Mouse (Mus musculus) neural tube, embryonic 15.5 days (tissue): Measurements from ENCODE around the gene Iffo1. TPM values are rescaled to one million over a fixed set of nuclear protein-coding genes. Genes with fewer than 3 reads are reported as not detected.
A peak's percentile ranks its signal among the peaks of the same experiment; 100 is the strongest.

Experiments
- ATAC-seq: fragments of 200-750 bp; cut with Nextera tagmentation; 2 replicates; pipeline ENCODE4 v1.8.0; 2017; ENCODE audit warnings: mild to moderate bottlenecking, moderate TSS enrichment, moderate library complexity; ENCODE audit not compliant: low FRiP score
- H3K27ac ChIP-seq: fragments of 300-500 bp; sonication (generic); replicated peaks from 2 replicates; pipeline ENCODE4 v1.5.1; 2015; ENCODE audit warnings: mild to moderate bottlenecking, inconsistent platforms
- H3K27me3 ChIP-seq: fragments of 300-500 bp; sonication (generic); replicated peaks from 2 replicates; pipeline ENCODE4 v1.6.1; 2015; ENCODE audit warnings: inconsistent platforms
- H3K36me3 ChIP-seq: fragments of 300-500 bp; sonication (generic); 2 replicates; pipeline ENCODE4 v1.6.1; 2015; ENCODE audit warnings: inconsistent platforms
- H3K4me1 ChIP-seq: fragments of 300-500 bp; sonication (generic); 2 replicates; pipeline ENCODE4 v1.6.1; 2015; ENCODE audit warnings: inconsistent platforms
- H3K4me2 ChIP-seq: fragments of 300-500 bp; sonication (generic); 2 replicates; pipeline ENCODE4 v1.6.1; 2015; ENCODE audit warnings: inconsistent platforms, mild to moderate bottlenecking, moderate library complexity
- H3K4me3 ChIP-seq: fragments of 300-500 bp; sonication (generic); replicated peaks from 2 replicates; pipeline ENCODE4 v1.5.1; 2015; ENCODE audit warnings: mild to moderate bottlenecking, inconsistent platforms
- H3K9ac ChIP-seq: fragments of 300-500 bp; sonication (generic); replicated peaks from 2 replicates; pipeline ENCODE4 v1.6.1; 2015; ENCODE audit warnings: mild to moderate bottlenecking, inconsistent platforms
- H3K9me3 ChIP-seq: fragments of 300-500 bp; sonication (generic); replicated peaks from 2 replicates; pipeline ENCODE4 v1.6.1; 2016; ENCODE audit warnings: inconsistent platforms
- WGBS: fragments of 180-500 bp; shearing (Covaris S2); methylation state at CpG from one replicate; pipeline ENCODE4 v1.1.7; 2015; ENCODE audit warnings: mixed read lengths; 5-methylcytosine and 5-hydroxymethylcytosine counted together
- polyA plus RNA-seq: library from polyadenylated mRNA; unstranded; fragments of >200 nt; fragmentation: Nextera tagmentation; extraction: Ambion mirVana; gene quantifications from 2 replicates; pipeline ENCODE4 v1.2.1, GENCODE M21; 2015

Iffo1 gene
- 20.1 and 24.6 TPM in 2 replicates for polyA plus RNA-seq

GRCm38 (mm10) chr6:125145001-125145400, at the start of gene Iffo1:
Gene Iffo1 (plus strand): TSS chr6:125145241.
- peaks cover 55% of the 10 kb centered on the region for H3K4me1 ChIP-seq
- peak within 1 kb of the TSS; percentile 80 for H3K4me3 ChIP-seq
- peak within 1 kb of the TSS; percentile 90 for H3K27ac ChIP-seq
- no peaks in the 10 kb centered on the region for H3K9me3 ChIP-seq
- 1% methylated on average over 16 of the region's 16 CpGs for WGBS
- no peaks in the 10 kb centered on the region for H3K27me3 ChIP-seq
- H3K36me3 ChIP-seq, result peaks cover 42% of the 10 kb centered on the region
- ATAC-seq, result peak; percentile 94
- peak within 1 kb of the TSS; percentile 71 for H3K9ac ChIP-seq
- H3K4me2 ChIP-seq, result peak within 1 kb of the TSS; percentile 92

- Histone ChIP-seq H3K4me3 (peak within 1 kb of the TSS; percentile 89), H3K27me3 (no peaks in the 10 kb centered on the region), H3K9ac (peak within 1 kb of the TSS; percentile 89), H3K27ac (peak within 1 kb of the TSS; percentile 94), H3K9me3 (no peaks in the 10 kb centered on the region), H3K36me3 (peaks cover 7% of the 10 kb centered on the region), H3K4me1 (peaks cover 44% of the 10 kb centered on the region), H3K4me2 (peak within 1 kb of the TSS; percentile 88)
- 3% methylated on average over 34 of the region's 45 CpGs for WGBS
- ATAC-seq, result peak; percentile 84
Observed at GRCm38 (mm10) chr6:125095391-125096278, 49.4 kb upstream of the Iffo1 start, which contains the start of gene Chd4. Gene Chd4 (plus strand): TSS chr6:125095981.

GRCm38 (mm10) chr6:125096279-125096596, 48.8 kb upstream of the Iffo1 start:
- under 1% methylated on average over 15 of the region's 32 CpGs for whole genome bisulfite sequencing

GRCm38 (mm10) chr6:125096597-125097345, 48.3 kb upstream of the Iffo1 start:
- Histone ChIP-seq H3K4me2 (peak overlapping the region; percentile 88), H3K36me3 (peaks cover 18% of the 10 kb centered on the region), H3K27ac (peak overlapping the region; percentile 94), H3K9ac (peak overlapping the region; percentile 89), H3K9me3 (no peaks in the 10 kb centered on the region), H3K27me3 (no peaks in the 10 kb centered on the region), H3K4me1 (peaks cover 42% of the 10 kb centered on the region), H3K4me3 (peak overlapping the region; percentile 89)
- 1% methylated on average over 41 of the region's 44 CpGs for WGBS
- ATAC-seq, result peak; percentile 46

More at GRCm38 (mm10) chr6:125096279-125096596, 48.8 kb upstream of the Iffo1 start:
- Histone ChIP-seq H3K9ac (peak overlapping the region; percentile 89), H3K4me1 (peaks cover 42% of the 10 kb centered on the region), H3K36me3 (peaks cover 13% of the 10 kb centered on the region), H3K4me3 (peak overlapping the region; percentile 89), H3K9me3 (no peaks in the 10 kb centered on the region), H3K4me2 (peak overlapping the region; percentile 88), H3K27ac (peak overlapping the region; percentile 94), H3K27me3 (no peaks in the 10 kb centered on the region)
- peak; percentile 22; the same call in 1 of the 2 replicates for ATAC-seq

- peak overlapping the region; percentile 94 for H3K27ac ChIP-seq
- peaks cover 42% of the 10 kb centered on the region for H3K4me1 ChIP-seq
- ATAC-seq, result peak; percentile 4; the same call in 1 of the 2 replicates
- peaks cover 23% of the 10 kb centered on the region for H3K36me3 ChIP-seq
- H3K27me3 ChIP-seq, result no peaks in the 10 kb centered on the region
- 1% methylated on average over 12 of the region's 12 CpGs for WGBS
- no peaks in the 10 kb centered on the region for H3K9me3 ChIP-seq
- peak overlapping the region; percentile 89 for H3K4me3 ChIP-seq
- H3K4me2 ChIP-seq, result peak overlapping the region; percentile 88
- H3K9ac ChIP-seq, result peak overlapping the region; percentile 89
Observed at GRCm38 (mm10) chr6:125097346-125097689, 47.7 kb upstream of the Iffo1 start.

- WGBS, result 54% methylated on average over 8 of the region's 8 CpGs
- Histone ChIP-seq H3K4me3 (peak overlapping the region; percentile 89), H3K9me3 (no peaks in the 10 kb centered on the region), H3K4me2 (peak overlapping the region; percentile 88), H3K27ac (no peak overlapping the region), H3K9ac (peak overlapping the region; percentile 89), H3K27me3 (no peaks in the 10 kb centered on the region), H3K4me1 (peaks cover 42% of the 10 kb centered on the region), H3K36me3 (peaks cover 30% of the 10 kb centered on the region)
- ATAC-seq, result no peak
Observed at GRCm38 (mm10) chr6:125097951-125098350, 47.1 kb upstream of the Iffo1 start.

- peak overlapping the region; percentile 89 for H3K4me3 ChIP-seq
- H3K4me1 ChIP-seq, result peaks cover 42% of the 10 kb centered on the region
- H3K9ac ChIP-seq, result peak overlapping the region; percentile 89; the same call in 1 of the 2 replicates
- H3K27me3 ChIP-seq, result no peaks in the 10 kb centered on the region
- H3K36me3 ChIP-seq, result peaks cover 34% of the 10 kb centered on the region
- H3K4me2 ChIP-seq, result peak overlapping the region; percentile 88
- 55% methylated on average over 3 of the region's 3 CpGs for WGBS
- H3K9me3 ChIP-seq, result no peaks in the 10 kb centered on the region
- 0 out of 2 replicates have a peak overlapping the region, but pooled peaks have one; percentile 6 for H3K27ac ChIP-seq
- ATAC-seq, result no peak
Observed at GRCm38 (mm10) chr6:125098513-125098912, 46.5 kb upstream of the Iffo1 start.

- Histone ChIP-seq H3K4me2 (peak overlapping the region; percentile 88), H3K36me3 (peaks cover 42% of the 10 kb centered on the region), H3K27me3 (no peaks in the 10 kb centered on the region), H3K4me3 (peak overlapping the region; percentile 89; the same call in 1 of the 2 replicates), H3K9ac (peak overlapping the region; percentile 26; the same call in 1 of the 2 replicates), H3K9me3 (no peaks in the 10 kb centered on the region), H3K4me1 (peaks cover 42% of the 10 kb centered on the region), H3K27ac (peak overlapping the region; percentile 46; the same call in 1 of the 2 replicates)
- WGBS, result 28% methylated on average over 5 of the region's 5 CpGs
- no peak for ATAC-seq
Observed at GRCm38 (mm10) chr6:125099421-125099971, 45.5 kb upstream of the Iffo1 start.

- no peak overlapping the region for H3K4me2 ChIP-seq
- no peak for ATAC-seq
- 86% methylated on average over 9 of the region's 9 CpGs for WGBS
Observed at GRCm38 (mm10) chr6:125101444-125101843, 43.6 kb upstream of the Iffo1 start.

GRCm38 (mm10) chr6:125104223-125104622, 40.8 kb upstream of the Iffo1 start:
- Histone ChIP-seq H3K27me3 (no peaks in the 10 kb centered on the region), H3K36me3 (peaks cover 89% of the 10 kb centered on the region), H3K9ac (no peak overlapping the region), H3K4me1 (peaks cover 15% of the 10 kb centered on the region), H3K4me2 (no peak overlapping the region), H3K4me3 (no peak overlapping the region), H3K27ac (no peak overlapping the region), H3K9me3 (no peaks in the 10 kb centered on the region)
- no peak for ATAC-seq
- WGBS, result 92% methylated on average over 4 of the region's 4 CpGs

More at GRCm38 (mm10) chr6:125101444-125101843, 43.6 kb upstream of the Iffo1 start:
- Histone ChIP-seq H3K9ac (no peak overlapping the region), H3K4me1 (peaks cover 36% of the 10 kb centered on the region), H3K36me3 (peaks cover 61% of the 10 kb centered on the region), H3K9me3 (no peaks in the 10 kb centered on the region), H3K27me3 (no peaks in the 10 kb centered on the region), H3K27ac (no peak overlapping the region), H3K4me3 (no peak overlapping the region)

GRCm38 (mm10) chr6:125107705-125108104, 37.3 kb upstream of the Iffo1 start:
- WGBS, result 94% methylated on average over 2 of the region's 2 CpGs
- H3K4me3 ChIP-seq, result no peak overlapping the region
- H3K27ac ChIP-seq, result no peak overlapping the region
- H3K4me2 ChIP-seq, result no peak overlapping the region
- no peaks in the 10 kb centered on the region for H3K27me3 ChIP-seq
- H3K4me1 ChIP-seq, result no peaks in the 10 kb centered on the region
- H3K9me3 ChIP-seq, result no peaks in the 10 kb centered on the region
- H3K9ac ChIP-seq, result no peak overlapping the region
- ATAC-seq, result no peak
- peaks cover 95% of the 10 kb centered on the region for H3K36me3 ChIP-seq
